ENCODE assay signal across 7 mouse cellular contexts in genomic region chr7:144838522-144839503, GRCm38 (mm10). TPM values are rescaled to one million over a fixed set of nuclear protein-coding genes. Genes with fewer than 3 reads are reported as not detected.
A peak's percentile ranks its signal among the peaks of the same experiment; 100 is the strongest.
DNase-seq lines count a peak whose midpoint lies in the region; TF ChIP-seq lines count a peak whose summit lies in the region.

No protein-coding gene starts in this region.

- H3K4me3 ChIP-seq in left cerebral cortex, adult 2 months, result peak overlapping the region; percentile 31
- H3K4me3 ChIP-seq in hindbrain, embryonic 10.5 days, result peak overlapping the region; percentile 56
- peak overlapping the region; percentile 57 for H3K4me3 ChIP-seq in midbrain, embryonic 10.5 days

- intact Hi-C loops in left cerebral cortex, adult 2 months (cut with DNase I), result loop anchor here (2.0 kb wide), 1 partner anchor 56 kb away; no protein-coding TSS in a partner anchor

- no peak; the same call in 1 of the 2 replicates for TF ChIP-seq CTCF in left cerebral cortex, adult 2 months (IDR thresholded peaks at IDR 0.05)

- no peaks in the 10 kb centered on the region for H3K9me3 ChIP-seq in hindbrain, embryonic 10.5 days
- no peaks in the 10 kb centered on the region for H3K9me3 ChIP-seq in midbrain, embryonic 10.5 days (replicated peaks)

- under 1% methylated on average over 94 of the region's 94 CpGs for WGBS in hindbrain, embryonic 10.5 days
- under 1% methylated on average over 94 of the region's 94 CpGs for WGBS in midbrain, embryonic 10.5 days

- H3K27ac ChIP-seq in left cerebral cortex, adult 2 months, result no peak overlapping the region
- peak overlapping the region; percentile 77 for H3K27ac ChIP-seq in hindbrain, embryonic 10.5 days
- H3K27ac ChIP-seq in midbrain, embryonic 10.5 days (replicated peaks), result peak overlapping the region; percentile 67

- peaks cover 99% of the 10 kb centered on the region for H3K27me3 ChIP-seq in hindbrain, embryonic 10.5 days (ENCODE audit: insufficient read depth, poor library complexity, severe bottlenecking)
- peaks cover 98% of the 10 kb centered on the region for H3K27me3 ChIP-seq in midbrain, embryonic 10.5 days (ENCODE audit: low read depth, poor library complexity, severe bottlenecking)

- DNase-seq in left cerebral cortex, adult 2 months (ENCODE audit: extremely low spot score in 1 of 2, low spot score in 2 of 2), result peak; percentile 15 to 17
- DNase-seq in left cerebral cortex, adult 11 months (ENCODE audit: low spot score), result no peak
- peak; percentile 14 for DNase-seq in embryo, embryonic 11.5 days (ENCODE audit: low read depth, low spot score)
- peak; percentile 69 for DNase-seq in hindbrain, embryonic 10.5 days (ENCODE audit: low spot score)
- DNase-seq in midbrain, embryonic 10.5 days (ENCODE audit: low spot score), result peak; percentile 63
- DNase-seq in yolk sac, embryonic 10.5 days (ENCODE audit: low spot score), result peak; percentile 3
- no peak for DNase-seq in layer of hippocampus, postnatal 36 days

- no peaks in the 10 kb centered on the region for H3K36me3 ChIP-seq in hindbrain, embryonic 10.5 days
- no peaks in the 10 kb centered on the region for H3K36me3 ChIP-seq in midbrain, embryonic 10.5 days

- H3K4me1 ChIP-seq in hindbrain, embryonic 10.5 days (replicated peaks), result peaks cover 38% of the 10 kb centered on the region
- H3K4me1 ChIP-seq in midbrain, embryonic 10.5 days, result peaks cover 25% of the 10 kb centered on the region

RNA-seq across cellular contexts. Expression of gene Fgf3, which starts 0.9 kb away (rescaled TPM):
- 1 to 10 TPM in 1 of 2 experiments, under 1 TPM in 1; 0.48 to 1.3 TPM for total RNA-seq in left cerebral cortex, adult 2 months (2021)
- polyA plus RNA-seq in hindbrain, embryonic 10.5 days (2016; fragmentation: Nextera tagmentation; extraction: Ambion mirVana), result 1.7 and 2.6 TPM in 2 replicates
- 2.9 TPM in 2 replicates for polyA plus RNA-seq in midbrain, embryonic 10.5 days (2016; fragmentation: Nextera tagmentation; extraction: Ambion mirVana)
- total RNA-seq in layer of hippocampus, postnatal 36 days (2021), result not detected

RNA-seq across cellular contexts. Expression of gene Fgf4, which starts 8.4 kb away (rescaled TPM):
- not detected for total RNA-seq in left cerebral cortex, adult 2 months (2021)
- 0.15 TPM in 1 of 2 replicates, not detected in the other for polyA plus RNA-seq in hindbrain, embryonic 10.5 days (2016; fragmentation: Nextera tagmentation; extraction: Ambion mirVana)
- 0.07 TPM in 1 of 2 replicates, not detected in the other for polyA plus RNA-seq in midbrain, embryonic 10.5 days (2016; fragmentation: Nextera tagmentation; extraction: Ambion mirVana)
- not detected for total RNA-seq in layer of hippocampus, postnatal 36 days (2021)

RNA-seq across cellular contexts. Expression of gene Fgf15, which starts 57.5 kb away (rescaled TPM):
- not detected for total RNA-seq in left cerebral cortex, adult 2 months (2021)
- polyA plus RNA-seq in hindbrain, embryonic 10.5 days (2016; fragmentation: Nextera tagmentation; extraction: Ambion mirVana), result 43.4 and 55.3 TPM in 2 replicates
- polyA plus RNA-seq in midbrain, embryonic 10.5 days (2016; fragmentation: Nextera tagmentation; extraction: Ambion mirVana), result 96.3 and 110 TPM in 2 replicates
- total RNA-seq in layer of hippocampus, postnatal 36 days (2021), result not detected

Comparison
In these comparisons a context has a peak if more than half of its experiments do, and no peak if none do; other contexts are left out.
1. DNase-seq: peak in left cerebral cortex, adult 2 months (2 of 2), embryo, embryonic 11.5 days (single experiment), hindbrain, embryonic 10.5 days (single experiment), midbrain, embryonic 10.5 days (single experiment) and yolk sac, embryonic 10.5 days (single experiment); none in left cerebral cortex, adult 11 months (single experiment) and layer of hippocampus, postnatal 36 days (0 of 2).
2. Peak in every context shown above with its lines, with median percentiles within 50 percentile points of each other: H3K4me3 ChIP-seq.